Mouse (Mus musculus) megakaryocyte, embryonic 14.5 days (primary cell): ENCODE data around the gene Cd160.

ENCODE experiments used
- FLI1 ChIP-seq: IDR thresholded peaks from 2 replicates; pipeline ENCODE4 v1.6.1; 2012; ENCODE audit warnings: low read length, inconsistent platforms, mixed read lengths
- GATA1 ChIP-seq: IDR thresholded peaks from 3 replicates; pipeline ENCODE4 v1.6.1; 2012; ENCODE audit warnings: mixed read lengths, low read length, inconsistent platforms, borderline replicate concordance

DNA sequence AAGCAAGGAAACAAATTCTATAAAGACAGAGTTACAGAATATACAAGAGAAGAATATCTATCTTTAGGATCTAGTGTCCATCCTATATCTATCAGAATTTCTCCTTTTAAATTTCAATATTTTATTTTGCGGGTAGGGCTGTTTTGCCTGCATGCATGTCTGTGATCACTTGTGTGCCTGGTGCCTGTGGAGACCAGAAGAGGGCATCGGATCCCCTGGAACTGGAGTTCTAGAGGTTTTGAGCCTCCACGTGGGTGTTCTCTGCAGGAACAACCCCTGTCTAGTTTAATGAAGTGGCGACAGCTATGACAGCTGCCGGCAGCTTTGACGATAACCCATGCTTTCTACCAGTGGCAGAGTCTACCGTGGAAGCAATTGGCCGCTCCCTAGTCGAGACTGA lies 16.0 kb downstream of the Cd160 start:
- TF ChIP-seq GATA1 (no peak), FLI1 (no peak)
